Mouse (Mus musculus) layer of hippocampus, adult 9-10 months (tissue): ENCODE results near the gene Igf1r.

ENCODE experiments used
- DNase-seq: peaks from one replicate; pipeline ENCODE4 v3.0.0; 2022; ENCODE audit warnings: low spot score

Gene Igf1r

DNA sequence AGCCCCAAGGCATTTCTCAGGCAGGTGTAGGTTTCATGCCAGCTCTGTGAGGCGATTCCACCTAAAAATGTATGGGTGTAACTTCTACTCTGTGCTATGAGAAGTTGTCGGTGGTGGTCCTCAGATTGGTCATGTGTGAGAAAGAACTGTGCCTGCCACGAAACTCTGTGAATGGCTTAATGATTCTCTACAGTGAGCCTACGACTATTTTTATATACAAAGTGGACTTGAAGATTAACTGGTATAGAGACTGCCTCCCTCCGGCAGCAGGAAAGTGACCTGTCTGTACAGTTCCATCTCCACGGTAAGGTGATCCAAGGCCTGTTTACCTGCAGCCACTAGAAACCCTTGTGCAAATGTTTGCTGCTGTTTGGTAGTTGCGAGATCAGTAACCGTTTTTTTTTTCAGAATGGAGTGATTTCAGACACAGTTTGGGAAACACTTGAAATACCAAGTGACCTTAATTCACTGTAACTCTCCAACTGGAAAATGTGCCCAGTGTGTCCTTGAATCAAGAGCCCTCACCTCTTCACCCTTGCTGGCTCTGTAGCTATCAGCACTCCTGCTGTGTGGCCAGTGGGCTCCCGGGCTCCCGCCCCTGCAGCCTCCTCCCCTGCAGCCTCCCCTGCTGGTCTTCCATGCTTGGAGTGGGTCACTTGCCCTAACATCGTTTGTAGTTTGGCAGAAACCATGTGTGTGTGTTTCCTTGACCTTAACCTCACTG lies 127.7 kb downstream of the Igf1r start:
- DNase-seq: no peak

DNA sequence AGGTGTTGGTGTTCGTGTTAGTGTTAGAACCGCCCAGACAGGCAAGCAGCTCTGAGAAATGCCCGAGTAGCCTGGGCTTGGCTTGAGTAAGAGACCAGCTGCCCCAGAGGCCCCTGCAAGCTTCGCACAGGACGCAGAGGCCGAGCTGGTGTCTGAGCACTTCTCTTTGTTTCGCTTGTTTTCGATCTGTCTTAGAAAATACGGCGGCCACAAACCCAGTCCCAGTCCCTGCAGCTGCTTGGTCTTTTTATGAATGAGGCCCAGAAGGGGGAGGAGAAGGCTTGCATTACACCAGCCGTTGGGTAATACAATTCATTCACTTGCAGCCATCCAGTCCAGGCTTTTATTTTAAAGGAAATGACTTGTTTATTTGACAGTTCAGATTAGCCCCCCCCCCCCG lies 132.7 kb downstream of the Igf1r start:
- DNase-seq: no peak

DNA sequence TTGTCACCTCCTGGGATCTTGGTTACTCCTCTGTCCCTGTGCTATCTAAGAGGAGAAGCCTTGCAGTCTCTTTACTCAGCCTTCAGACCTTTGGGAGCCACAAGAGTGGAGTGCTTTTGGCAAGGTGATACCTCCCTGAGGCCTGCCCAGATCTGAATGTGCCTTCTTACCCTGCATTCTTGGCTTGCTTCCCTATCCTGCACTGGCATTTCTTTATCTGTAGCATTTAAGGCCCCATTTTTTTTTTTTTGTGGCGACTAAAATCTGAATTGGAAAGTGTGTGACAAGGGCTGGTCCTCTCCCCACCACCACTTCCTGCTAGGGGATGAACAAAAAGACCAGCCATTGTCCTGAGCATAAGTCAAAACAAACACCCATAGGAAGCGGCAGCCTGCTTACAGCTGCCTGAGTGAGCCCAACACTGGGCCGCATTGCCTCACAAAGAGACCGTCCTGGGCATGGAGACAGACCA lies 133.3 kb downstream of the Igf1r start:
- DNase-seq: no peak

DNA sequence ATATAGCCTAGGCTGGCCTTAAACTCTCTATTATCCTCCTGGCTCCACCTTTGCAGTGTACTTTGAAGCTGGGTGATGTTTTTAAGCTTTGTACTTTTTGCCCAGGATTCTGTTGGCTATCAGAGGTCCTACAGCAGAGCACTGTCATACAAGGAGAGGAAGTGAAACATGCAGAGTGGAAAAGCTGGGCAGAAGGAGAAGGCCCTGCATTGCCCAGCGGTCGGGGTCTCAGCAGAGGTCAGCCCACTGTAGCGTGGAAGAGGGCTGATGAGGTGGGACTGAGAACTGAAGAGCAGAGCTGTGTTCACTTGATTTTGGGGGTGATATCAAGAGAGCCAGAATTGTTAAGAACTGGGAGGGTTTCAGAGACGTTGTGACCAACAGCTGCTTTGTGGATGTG lies 134.9 kb downstream of the Igf1r start:
- no peak for DNase-seq

DNA sequence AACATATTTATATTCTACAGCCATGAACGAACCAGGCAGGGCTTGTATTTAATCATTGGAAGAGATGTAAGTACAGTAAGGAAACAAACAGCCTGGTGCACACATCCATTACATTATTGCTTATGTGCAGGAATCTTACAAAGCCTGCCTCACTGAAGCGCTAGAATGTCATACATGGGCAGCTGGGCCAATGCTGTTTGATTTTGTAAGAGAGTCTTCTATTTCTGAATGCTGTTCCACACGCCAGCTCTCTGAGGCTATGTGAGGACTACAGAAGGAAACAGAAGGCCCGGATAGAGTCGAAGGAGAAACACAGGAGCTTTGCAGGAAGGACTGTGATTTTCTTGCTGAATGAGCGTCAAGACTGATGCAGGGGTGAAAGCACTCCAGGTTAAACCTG lies 136.2 kb downstream of the Igf1r start:
- DNase-seq: no peak

DNA sequence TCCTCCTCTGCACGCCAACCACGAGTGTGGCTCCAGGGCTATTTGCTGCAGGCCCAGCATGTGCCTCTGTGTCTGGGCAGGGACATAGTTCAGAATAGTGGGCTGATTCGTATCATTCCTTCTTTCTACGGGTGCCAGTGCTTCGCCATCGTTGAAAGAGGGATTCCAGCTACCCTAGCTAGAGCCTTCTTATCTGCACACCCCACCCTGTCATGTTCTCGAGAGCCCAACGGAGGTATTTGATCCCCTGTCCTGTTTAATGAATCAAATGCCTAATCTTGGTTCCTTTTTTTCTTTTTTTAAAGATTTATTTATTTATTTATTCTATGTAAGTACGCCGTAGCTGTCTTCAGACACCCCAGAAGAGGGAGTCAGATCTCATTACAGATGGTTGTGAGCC lies 137.1 kb downstream of the Igf1r start:
- DNase-seq: no peak

DNA sequence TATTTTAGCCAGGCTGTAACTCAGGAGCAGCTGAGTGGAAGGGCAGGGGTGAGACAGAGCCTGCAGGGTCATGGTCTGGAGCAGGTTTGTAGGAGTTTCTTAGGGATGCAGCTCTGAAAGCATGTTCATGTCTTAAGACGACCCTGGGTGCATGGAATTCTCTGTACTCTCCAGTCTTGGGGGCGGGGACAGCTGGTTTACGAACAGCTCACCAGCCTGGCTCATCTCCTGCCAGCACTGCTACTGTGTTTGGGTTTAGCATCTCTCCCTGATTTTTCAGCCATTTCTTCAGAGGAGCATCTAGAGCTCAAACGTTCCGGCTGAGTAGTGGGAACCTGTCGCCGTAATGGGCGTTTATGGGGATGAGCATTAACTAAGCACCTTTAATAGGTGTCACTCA lies 137.9 kb downstream of the Igf1r start:
- no peak for DNase-seq

DNA sequence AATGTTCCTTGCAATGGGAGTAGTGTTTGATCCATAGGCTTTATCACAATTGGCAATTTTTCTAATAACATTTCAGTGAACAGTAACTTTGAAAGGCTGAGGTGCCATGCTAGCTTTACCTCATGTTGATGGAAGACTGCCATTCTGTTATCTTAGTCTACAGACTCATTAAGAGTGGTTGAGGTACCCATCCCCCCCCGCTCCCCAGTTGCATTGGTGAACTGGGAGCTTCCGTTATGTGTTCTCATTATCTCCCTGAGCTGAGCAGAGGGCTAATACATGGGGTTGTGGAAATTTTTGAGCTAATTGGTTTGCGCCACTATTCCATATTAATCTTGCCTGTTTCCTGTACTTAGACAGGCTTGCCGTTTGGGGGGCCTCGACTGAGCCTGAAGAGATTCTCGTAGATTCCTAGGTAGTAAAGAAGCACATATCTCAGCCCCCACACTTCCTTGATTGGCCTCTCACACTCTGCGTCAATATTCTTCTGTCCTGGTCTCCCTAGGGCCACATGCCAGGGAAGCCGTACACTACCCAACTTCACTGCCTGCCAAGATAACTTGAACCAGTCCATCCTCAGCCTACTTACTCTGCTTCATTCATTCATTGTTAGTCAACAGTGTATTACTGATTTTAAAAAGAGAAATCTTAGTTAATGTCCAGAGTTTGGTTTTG lies 139.8 kb downstream of the Igf1r start:
- DNase-seq: no peak

DNA sequence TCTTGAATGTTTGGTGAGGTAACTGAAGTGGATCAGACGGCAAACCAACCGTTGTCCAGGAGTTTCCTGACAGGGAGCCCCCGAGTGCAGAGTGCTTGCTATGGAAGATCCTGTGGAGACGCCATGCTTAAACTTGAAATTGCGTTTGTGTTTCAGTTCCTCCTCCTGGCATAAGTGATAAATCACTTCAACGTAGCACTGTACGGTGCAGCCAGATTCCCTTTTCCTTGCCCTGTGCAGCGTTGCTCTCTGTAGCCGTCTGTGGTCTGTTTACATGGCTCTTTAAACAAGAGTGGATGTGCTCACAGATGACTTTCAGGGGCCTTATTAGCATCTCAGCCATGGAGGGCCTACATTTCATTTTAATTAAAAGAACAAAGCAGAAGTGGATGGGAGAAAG lies 141.2 kb downstream of the Igf1r start:
- no peak for DNase-seq

DNA sequence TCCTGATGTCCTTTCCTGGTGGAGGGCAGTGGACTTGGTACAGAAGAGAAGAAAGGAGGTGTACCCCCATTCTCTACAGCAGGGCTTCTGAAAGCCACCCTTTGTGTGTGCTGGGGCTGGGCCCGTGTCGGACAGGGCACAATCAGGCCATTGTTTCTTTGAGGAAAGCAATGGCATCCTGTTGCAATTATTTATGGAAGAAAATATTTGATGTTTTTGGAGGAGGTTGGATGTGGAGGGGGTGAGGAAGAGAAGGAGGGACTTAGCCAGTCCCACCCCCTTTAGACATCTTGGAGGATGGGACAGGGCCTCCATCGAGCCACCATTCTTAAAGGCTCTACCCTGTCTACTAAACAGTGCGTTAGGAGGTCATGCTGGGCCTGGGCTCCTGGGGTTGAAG lies 142.9 kb downstream of the Igf1r start:
- no peak for DNase-seq

DNA sequence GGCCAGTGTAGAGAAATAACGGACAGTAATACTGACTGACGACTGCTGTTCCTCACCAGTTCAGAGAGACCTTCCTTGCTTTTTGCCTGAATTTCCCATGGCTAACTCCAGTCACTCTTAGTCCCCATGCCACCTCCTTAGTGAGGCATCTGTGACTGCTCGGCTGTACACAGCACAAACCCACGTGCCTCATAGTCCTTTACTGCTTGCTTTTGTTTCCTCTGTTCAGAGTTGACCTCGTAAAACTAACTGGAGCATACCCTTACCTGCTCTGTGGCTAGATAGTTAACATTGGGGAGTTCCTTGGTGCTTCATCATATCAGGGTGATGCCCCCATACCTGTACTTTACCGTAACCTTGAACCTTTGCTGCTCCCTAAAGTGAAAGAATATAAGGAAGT lies 143.8 kb downstream of the Igf1r start:
- DNase-seq: no peak

DNA sequence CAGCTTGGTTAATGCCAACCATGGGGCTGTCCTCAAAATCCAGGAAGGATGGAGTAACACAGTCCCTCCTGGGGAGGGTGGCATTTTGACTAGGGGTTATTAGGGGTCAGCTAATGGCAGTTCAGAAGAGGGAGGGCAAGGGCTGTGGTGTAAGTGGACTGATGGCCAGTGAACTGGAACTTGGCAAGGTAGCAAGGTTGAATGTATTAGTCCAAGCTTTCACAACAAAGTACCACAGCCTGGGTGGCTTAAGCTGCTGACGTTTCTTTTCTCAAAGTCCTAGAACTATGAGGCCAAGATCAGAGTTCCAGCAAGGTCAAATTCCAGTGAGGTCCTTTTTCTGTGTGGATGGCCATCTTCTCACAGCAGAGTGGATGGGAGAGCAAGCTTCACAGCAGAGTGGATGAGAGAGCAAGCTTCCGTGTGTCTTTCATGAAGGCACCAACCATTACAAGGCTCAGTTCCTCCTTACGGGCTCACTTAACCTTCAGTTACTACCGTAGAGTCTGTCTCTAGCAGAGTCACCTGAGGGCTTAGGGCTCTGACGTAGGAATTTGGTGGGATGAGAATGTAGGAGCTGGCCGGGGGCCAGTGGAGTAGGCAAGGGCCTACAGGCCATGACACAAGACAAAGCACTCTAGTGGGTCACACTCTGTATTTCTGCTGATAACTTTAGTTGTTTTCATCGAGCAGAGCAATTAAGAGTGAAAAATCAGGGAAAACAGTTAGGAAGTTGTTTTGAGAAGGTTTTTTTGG lies 144.6 kb downstream of the Igf1r start:
- DNase-seq: no peak

DNA sequence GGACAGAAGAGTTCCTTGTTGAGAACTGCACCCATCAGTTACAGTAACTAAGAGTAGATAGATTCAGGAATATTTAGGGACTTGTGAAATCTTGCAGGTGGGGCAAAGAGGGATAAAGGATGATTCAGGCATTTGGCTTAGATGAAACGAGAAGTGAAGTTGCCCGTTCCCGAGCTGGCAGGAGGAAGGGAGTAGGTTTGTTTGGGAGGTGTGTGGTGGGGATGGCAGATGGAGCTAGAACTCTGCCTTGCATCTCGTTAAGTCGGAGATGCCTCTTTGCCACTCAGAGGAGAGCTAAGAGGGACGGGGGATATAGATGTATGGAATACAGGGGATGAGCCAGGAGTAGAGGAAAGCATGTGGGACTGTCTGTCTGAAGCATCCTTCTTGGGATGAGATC lies 145.5 kb downstream of the Igf1r start:
- DNase-seq: no peak

DNA sequence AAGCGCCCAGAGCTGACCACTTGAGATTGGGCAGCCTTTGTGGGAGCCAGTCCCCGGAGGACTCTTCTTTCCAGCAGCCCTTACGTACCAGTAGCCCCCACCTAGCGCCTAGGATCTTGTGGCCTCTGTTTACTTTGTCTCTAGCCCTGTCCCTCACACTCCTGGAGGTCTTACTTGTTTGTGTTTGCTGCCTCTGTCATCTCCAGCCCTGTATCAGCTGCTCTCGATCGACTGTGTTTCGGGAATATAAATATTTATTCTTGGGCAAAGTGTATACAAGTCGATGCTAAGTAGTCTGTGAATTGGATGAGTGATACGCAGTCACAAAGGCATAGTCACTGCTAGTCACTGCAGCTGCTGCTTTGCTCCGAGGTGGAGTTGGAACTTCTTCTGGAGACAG lies 147.8 kb downstream of the Igf1r start:
- DNase-seq: no peak

DNA sequence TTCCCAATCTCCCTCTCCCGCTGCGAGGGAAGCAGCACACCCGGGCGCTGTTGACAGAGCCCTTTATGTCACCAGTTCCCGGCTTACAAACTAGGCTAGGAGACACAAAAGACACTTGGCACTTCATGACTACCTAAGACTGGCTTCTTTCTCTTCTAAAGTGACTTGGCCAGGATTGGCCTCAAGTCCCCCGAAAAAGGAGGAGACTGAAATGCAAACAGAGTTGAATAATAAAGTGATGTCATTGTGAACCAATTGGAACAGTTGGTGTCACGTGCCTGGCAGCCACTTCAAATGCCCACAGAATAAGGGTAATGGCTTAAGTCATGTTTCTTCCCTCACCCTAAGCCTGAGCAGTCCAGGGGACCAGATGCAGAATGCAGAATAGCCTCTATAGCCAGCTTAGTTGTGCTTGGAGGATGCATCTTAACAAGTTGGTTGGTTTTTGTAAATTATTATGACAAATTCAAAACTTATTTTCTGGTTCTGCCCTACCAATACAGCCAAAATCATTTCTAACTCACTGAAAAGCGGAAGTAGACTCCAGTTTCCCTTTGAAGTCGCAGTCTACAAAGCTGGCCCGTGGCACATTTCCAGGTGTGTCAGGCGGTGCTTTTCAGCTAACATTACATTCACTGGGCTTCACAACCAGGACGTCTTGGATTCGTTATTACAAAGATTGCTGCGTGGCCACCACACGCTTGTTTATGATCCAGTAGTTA lies 150.0 kb downstream of the Igf1r start:
- no peak for DNase-seq

DNA sequence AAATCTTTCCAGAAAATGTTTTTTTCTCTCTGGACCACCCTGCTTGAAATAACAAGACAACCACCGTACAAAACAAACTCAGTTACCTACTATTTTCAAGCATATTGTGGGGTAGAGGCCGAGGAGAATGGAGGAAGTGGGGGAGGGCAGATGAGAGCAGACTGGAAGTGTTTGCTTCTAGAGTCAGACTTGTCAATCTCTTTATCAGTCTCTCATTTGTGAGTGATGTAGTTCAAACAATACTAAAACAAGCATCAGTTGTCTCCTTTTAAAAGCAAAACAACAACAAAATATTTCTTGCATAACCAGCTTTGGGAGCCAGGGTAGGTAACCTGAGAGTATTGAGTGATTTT lies 150.5 kb downstream of the Igf1r start:
- DNase-seq: no peak

DNA sequence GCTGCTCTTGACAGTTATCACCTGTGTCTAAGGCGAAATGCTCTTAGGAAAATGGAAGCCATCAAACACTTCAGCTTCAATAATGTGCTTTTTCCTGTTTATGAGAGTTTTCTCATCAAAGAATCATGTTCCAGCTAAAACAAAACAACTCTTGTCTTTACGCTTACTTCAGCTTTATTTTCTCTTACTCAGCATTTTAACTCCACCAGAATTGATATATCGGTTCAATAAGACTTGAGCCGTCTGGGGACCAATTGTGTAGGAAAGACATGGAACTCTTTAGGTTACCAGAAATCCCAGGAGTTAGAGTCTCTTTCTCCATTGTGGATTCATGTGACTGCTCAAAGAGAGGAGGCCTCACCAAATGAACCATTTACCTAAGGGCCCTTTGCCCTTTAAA lies 158.9 kb downstream of the Igf1r start:
- no peak for DNase-seq

DNA sequence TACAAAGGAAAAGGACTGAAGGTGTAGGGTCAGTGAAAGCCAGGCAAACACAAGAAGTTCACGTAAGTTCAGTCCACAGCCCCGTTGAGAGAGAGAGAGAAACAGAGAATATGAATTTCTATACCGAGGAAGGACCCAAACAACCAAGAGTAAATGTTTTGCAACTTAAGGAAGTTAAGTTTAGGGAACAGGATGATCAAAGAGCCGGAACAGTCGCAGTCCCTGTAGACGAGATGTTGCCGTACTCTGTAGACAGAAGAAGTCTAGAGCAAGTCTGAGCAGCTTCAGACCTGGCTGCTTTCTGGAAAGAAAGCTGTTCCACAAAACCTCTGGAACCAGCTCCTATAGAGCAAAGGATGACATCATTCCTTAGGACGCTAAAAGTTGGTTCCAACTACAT lies 160.0 kb downstream of the Igf1r start:
- no peak for DNase-seq

DNA sequence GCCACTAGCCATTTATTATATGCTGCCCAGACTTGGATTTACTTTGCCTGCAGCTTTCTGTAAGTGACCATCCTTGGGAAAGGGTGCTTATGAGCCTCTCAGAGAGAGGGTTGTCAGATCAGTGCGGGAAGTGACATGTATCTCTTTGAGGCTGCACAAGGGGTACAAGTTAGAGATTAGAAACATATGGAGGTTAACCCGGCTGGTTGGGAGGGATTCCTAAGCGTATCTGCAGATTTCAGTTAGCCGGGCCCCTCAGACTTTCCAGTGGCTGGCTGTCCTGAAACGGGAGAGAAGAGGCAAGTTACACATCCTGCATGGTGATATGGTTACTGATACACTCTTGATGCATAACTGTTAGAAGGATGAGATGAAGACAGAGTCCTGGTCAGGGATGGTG lies 161.7 kb downstream of the Igf1r start:
- DNase-seq: no peak

DNA sequence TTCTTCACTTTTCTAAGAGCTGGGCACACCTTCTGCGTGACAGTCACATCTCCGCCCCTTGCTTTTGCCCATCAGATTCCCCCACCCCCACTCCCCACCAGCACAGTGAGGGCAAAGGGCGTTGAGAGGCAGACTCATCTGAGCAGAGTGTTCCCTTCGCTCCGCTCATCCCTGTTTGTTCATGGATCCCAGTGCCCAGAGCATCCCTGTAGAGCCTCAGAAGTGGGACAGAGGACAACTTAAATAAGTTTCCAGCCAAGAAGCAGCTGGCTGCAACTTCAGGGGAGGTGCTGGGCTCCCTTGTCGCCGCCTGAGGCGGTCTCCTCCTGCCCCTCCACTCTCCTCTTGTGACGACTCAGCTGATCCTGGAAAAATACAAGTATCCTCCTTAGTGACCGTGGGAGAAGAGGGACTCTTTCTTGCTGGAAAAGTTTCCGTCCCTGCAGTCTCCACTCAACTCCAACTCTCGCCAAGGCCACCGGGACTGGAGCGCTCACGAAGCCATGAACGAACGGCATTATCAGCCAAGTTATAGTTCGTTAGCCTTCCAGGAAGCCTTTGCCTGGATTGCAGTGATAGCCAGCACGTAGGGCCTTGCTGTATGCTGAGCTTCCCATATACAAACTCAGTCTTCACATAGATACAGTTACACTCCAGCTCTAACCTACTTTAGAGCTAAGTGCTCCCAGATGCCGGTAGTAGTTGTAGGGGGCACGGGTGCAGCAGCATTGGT lies 162.5 kb downstream of the Igf1r start:
- DNase-seq: no peak

DNA sequence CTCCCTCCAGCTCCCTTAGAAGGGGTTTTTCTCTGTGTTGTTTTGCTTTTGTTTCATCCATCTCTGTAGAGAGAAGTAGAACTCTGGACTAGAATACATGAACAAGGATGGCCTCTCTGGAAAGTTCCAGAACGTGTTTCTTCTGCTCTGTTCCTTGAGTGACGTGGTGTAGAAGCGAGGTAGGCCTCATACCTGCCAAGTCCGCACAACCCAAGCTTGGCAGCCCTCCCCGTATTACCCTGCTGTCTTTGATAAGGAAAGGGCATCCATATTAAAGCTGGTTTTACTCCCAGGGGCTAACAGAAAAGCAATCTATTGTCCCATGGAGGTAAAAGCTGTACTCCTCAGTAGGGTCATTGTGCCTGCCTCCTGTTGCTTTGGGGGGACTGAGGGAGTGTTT lies 164.9 kb downstream of the Igf1r start:
- no peak for DNase-seq

DNA sequence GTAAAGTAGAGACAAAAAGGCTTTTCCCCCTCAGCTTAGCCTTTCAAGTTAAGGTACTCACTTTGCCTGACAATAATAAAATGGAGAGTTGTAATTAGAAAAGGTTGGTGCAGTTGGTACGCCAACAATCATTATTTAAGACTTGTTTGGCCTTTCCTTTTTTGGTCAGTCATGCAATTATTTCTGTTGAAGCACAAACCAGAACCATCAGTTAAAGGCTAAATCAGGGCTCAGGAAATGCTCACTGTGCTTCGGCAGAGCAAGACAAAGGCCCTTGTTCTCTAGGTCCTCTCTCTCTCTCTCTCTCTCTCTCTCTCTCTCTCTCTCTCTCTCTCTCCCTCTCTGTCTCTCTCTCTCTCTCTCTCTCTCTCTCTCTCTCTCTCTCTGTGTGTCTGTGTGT lies 165.4 kb downstream of the Igf1r start:
- no peak for DNase-seq
